Mouse (Mus musculus): Measurements from ENCODE around the gene Gfpt2.

DNA sequence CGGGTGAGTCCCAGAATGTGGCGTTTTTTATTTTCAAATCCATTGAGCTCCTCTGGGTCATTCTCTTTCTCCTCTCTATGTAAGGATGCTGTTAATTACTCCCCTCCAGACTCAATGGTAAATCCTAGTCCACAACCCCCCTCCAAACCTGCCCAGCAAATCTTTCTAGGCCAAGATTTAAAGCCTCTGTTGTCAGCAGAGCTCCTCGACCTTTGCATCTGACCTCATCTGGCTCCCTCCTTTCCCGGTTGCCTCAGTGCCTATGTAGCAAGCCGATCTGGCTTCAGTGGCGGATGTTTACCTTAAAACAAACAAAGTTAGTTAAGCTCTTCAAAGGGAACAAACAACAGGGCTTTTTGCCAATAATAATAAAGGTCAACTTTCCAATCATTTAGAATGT, 33.3 kb downstream of the Gfpt2 start:
- no peak for TF ChIP-seq POLR2A (IDR thresholded peaks at IDR 0.05; ENCODE audit: low read depth, low read length)
- TF ChIP-seq CTCF (IDR thresholded peaks at IDR 0.05; ENCODE audit: extremely low read depth, insufficient read length, insufficient replicate concordance, low read depth, low read length): no peak

Data from small intestine, adult 2 months (tissue).